Mouse (Mus musculus) kidney, postnatal 10 days (tissue): ENCODE data around the gene Hist2h4.

Source experiments
- DNase-seq: peaks from one replicate; pipeline ENCODE4 v3.0.0; 2021; ENCODE audit warnings: mixed read lengths

Gene Hist2h4

DNA sequence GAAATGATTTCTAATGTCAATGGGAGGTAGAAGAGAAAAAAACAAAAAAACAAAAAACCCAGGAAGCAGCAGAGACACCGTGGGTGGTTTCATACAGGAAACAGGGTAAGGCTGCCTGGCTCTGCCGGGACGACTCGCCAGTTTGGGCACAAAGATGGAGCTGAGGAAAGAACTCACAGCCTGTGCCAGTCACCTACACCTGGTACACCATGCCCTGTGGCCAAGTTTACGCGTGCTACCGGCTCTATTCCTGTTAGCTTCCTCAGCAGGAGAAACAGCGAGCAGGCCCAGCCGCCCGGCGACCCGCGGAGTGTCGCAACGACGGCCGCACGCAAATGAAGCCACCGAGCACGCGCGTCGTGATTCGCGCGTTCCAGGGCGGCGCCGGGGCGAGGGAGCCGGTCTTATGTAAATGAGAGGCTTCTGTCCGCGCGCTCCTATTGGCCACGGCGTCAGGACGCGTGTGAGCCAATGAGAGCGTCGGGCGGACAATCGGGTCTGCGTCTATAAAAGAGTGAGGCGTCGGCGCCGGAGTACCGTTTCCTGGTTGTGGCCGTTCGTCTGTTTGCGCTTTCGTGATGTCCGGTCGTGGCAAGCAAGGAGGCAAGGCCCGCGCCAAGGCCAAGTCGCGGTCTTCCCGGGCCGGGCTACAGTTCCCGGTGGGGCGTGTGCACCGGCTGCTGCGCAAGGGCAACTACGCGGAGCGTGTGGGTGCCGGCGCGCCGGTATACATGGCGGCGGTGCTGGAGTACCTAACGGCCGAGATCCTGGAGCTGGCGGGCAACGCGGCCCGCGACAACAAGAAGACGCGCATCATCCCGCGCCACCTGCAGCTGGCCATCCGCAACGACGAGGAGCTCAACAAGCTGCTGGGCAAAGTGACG is 17.9 kb downstream of the Hist2h4 start, which contains the start of gene Hist2h2aa1:
Gene Hist2h2aa1, plus strand, starts transcription at position 495 of the 884 bp plus-strand sequence.
- DNase-seq: peak; percentile 89

DNA sequence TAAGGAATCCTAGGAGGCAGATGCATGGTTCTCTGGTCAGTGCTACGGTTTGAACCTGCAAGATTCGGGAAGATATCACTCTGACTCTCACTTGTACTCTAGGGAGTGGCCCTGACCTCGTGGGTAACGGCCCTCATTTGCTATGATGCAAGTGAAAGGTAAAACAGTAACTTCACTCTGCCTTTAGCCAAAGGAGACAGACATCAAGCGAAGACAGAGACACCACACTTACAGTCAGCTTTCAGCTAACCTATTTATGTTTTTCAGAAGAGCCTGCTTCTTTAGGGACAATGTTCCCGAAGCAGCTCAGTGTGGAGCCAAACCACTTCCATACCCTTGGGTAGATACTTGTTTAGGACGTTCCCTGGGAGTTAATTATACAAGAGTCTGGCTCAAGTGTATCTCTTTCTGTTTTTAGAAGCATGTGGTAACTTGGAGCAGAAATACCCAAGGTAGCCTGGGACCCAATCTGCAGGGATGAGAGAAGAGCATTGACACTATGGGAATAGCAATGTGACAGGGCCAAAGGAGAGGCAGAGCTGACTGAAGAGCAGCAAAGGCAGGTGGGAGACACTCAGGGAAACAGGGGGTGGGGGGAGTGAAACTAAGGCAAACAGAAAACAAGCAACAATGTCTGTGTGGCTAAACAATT is 19.1 kb downstream of the Hist2h4 start:
- no peak for DNase-seq

DNA sequence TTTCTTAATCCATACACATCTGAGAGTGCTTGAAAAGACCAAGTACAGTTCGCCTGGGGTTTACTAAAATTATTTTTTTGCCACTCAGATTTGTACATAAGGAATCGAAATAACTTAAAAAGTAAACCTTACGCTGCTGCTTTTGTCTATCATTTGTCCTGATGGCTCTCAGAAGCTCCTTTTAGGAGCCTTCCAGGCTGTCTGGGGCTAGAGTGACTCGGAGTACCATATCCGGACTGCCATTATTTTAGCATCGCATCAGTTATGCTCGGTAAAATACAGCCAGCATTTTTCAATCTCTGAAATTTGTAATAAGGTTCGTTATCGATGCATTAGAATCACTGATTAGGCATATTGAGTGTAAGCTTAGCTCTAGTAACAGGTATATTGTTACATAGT is 22.3 kb downstream of the Hist2h4 start:
- DNase-seq: no peak

GRCm38 (mm10) chr3:96239949-96240798 is 22.9 kb downstream of the Hist2h4 start, which contains the start of gene Hist2h2aa2:
Hist2h2aa2 (minus strand) TSS chr3:96240276.
- DNase-seq: peak; percentile 96

DNA sequence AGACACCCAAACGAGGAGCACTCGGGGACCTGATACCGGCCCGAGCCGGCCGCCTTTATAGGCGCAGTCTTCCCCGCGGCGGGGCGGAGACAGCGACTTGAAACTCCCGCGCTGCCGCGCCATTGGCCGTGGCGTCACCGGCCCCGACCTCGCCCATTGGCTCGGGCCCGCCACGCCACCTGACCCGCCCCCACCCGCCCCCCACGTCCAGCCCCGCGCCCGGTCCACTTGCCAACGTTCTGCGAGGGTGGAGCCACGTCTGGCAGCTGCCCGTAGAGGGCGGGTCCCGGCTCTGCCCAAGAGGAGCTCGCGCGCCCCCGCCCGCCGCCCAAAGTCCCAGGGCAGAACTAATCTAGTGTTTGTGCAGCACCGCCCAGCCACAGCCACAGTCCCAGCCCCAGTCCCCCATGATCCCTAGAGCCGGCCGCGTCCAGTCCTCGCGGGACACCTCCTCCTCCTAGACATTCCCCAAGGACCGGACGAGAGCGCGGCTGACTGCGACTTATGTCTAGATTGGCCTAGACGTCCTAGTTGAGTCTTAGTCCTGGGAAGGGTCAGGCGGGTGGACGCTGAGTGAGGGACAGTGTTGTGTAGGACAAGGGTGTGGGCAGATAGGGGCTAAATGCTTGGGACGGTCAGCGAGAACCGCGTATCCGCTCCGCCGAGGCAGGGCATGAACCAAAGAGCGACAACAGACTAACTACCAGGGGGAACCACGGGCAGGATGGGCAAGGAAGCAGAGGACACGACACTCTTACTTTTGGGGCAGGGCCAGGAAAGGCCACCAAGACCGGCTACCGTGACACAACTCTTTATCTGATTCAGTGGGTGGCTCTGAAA is 23.9 kb downstream of the Hist2h4 start, which contains the start of gene Hist2h3c2:
Gene Hist2h3c2, minus strand, starts transcription at position 174 of the 840 bp plus-strand sequence.
- peak; percentile 66 for DNase-seq

DNA sequence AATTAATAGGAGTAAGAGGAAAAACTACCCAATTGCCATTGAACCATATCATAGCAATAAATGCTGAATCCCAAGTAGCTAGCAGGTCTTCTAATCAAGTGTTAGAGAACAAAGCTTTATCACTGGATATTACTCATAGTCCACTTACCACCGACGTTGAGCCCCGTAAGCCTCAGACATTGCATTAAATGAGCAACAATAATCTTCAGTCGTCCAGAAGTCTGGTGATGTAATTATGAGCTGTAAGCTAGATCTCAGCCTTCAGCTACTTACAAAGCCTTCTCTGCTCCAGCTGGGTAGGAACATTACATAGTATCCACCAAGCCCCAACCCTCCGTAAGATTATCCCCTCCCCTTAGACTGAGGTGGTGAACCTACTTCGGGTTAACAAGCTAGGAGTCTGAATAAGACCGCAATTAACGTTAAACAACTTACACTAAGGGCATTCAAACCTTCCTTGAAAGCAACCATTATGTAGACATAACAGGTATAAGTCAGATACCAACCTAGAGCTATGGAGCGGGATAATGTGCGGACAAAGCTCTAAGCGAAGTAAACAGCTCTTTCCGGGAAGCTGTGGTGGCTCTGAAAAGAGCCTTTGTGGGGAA is 25.1 kb downstream of the Hist2h4 start:
- DNase-seq: no peak

GRCm38 (mm10) chr3:96237335-96237903 is 25.7 kb downstream of the Hist2h4 start:
- no peak for DNase-seq

- DNase-seq: no peak
Observed at GRCm38 (mm10) chr3:96236834-96237334, 26.2 kb downstream of the Hist2h4 start.

- DNase-seq: no peak
Observed at GRCm38 (mm10) chr3:96235836-96236235, 27.3 kb downstream of the Hist2h4 start.

DNA sequence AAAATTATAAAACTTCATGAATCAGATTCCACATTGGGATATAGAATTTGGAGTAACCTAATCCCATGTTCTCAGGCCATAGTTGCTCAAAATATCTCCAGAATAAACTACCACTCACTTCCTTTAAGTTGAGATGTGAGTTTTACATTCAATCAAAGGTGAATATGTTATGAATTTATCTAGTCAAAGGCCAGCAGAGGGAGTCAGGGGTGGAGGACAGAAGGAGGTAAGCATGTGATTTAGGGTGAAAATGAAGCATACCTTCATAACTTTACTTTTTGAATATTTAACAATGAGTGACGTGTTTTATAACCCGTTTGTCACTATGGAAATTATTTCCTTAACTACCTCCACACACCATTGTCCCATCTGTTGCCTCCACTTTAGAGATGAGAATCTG is 28.2 kb downstream of the Hist2h4 start:
- no peak for DNase-seq

GRCm38 (mm10) chr3:96231758-96232120 is 31.4 kb downstream of the Hist2h4 start:
- no peak for DNase-seq

DNA sequence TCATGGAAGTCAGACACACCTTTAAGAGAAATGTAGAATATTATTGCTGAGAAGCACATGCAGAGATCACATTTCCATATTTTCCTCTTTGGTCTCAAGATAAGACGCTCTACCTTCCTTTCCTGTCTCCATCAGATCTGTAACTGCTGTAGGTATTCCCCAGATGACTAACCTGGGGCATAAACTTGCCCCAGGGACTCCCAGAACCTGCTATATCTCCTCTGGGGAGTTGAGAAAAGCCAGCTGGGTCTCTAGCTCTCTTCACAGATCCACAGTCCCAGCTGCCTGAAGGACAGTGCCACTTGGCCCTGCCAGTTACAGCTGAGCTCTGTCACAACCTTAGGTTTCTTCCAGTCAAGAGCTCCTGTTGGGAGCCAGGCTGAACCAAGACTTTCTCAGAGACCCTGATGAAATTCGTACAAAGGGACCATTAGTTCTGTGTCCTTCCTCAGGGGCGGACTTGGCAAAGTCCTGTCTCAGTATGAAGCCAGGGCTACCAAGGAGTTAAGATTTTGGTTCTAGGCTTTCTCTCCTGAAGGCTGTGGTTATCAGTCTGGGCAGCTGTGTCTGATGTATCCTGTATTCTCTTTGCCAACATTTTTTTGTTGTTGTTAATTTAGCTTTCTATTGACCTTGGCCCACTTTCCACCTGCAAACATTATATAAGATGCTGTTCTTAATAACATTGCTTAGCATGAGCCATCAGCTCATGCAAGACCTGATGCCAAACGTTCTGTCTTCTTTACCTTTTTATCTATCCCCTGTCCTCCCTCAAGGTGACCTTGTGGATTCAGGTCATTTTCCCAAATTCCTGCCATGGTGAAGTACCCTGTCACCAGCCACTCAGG is 32.0 kb downstream of the Hist2h4 start:
- DNase-seq: no peak

GRCm38 (mm10) chr3:96230404-96230803 is 32.7 kb downstream of the Hist2h4 start:
- no peak for DNase-seq

DNA sequence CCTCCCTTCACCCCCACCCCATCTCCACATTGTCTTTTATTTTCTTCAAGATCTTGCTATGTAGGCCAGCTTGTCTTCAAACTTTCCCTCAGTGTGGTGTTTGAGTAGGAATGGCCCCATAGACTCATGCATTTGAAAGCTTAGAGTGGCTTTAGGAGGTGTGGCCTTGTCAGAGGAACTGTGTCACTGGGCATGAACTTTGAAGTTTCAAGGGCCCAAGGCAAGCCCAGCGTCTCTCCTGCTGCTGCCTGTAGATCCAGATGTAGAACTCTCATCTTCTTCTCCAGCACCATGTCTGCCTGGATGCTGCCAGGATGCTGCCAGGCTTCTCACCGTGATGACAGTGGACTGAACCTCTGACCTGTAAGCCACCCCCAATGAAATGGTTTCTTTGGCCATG is 34.3 kb downstream of the Hist2h4 start:
- no peak for DNase-seq

DNA sequence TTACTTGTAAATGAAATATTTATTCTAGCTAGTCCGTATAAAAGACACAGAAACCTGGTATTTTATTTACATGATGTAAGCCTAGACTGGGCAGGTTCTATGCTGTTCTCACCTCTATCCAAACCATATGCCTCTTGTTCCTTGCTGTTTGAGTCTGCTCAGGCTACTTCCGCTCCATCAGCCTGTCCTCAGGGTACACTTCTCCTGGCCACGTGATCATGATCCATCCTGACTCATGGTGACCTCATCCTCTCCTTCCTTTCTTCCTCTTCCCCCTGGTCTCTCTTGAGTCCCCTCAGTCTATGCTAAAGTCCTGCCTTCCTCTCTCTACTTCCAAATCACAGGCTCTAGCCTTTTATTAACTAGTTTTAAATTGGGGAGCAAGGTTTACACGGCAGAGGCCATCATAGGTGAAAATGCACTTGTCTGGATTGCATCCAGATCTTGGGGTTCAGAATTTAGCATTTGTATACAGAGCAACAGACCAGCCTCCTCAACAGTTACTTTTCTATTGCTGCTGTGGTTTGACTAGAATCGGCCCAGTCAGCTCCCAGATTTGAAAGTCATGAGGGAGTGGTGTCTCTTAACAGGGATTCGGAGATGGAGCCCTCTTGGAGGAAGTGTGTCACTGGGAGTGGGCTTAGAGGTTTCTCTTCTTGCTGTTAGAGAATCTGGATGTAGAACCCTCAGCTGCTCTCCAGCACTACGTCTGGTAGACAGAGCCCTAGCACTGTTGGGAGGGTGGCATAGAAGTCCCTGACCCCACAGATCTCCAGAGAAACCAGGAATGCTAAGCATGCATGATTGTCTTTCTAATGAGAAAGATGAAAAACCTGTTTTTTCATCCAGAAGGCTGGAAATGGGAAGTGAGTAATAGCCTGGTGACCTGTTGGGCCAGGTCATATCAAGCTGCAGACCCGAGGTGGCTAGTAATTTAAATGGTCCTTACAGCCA is 36.1 kb downstream of the Hist2h4 start:
- DNase-seq: no peak

- no peak for DNase-seq
Observed at GRCm38 (mm10) chr3:96225421-96225820, 37.7 kb downstream of the Hist2h4 start.

GRCm38 (mm10) chr3:96222774-96223173 is 40.3 kb downstream of the Hist2h4 start:
- no peak for DNase-seq

DNA sequence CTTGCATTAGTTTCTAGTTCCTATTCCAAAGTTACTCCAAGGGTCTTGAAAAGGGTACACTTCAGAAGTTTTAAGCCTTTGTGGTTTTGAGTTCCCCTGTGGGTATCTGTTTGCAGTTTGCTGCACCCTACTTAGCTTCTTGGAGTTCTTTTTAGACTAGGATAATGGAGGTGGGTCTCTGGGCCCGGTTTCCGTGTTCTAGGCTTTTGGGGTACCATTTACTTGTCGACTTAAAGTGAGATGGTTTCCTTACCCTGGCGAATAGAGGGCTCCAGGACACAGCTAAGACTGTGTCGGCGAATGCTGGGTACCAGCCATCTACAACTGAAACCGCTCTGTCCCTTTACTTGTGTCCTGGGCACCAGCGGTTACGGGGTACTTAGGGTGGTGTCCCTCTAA is 41.5 kb downstream of the Hist2h4 start:
- no peak for DNase-seq
